Mouse (Mus musculus): Measurements from ENCODE around the gene Foxd1.

Foxd1 gene

GRCm38 (mm10) chr13:98389092-98389491 lies 35.0 kb downstream of the Foxd1 start:
- no peak for DNase-seq (ENCODE audit: low spot score)

GRCm38 (mm10) chr13:98390363-98390762 lies 36.3 kb downstream of the Foxd1 start:
- no peak for DNase-seq (ENCODE audit: low spot score)

GRCm38 (mm10) chr13:98390771-98391634 lies 37.0 kb downstream of the Foxd1 start:
- peak; percentile 67 for DNase-seq (ENCODE audit: low spot score)

GRCm38 (mm10) chr13:98391635-98391990 lies 37.6 kb downstream of the Foxd1 start:
- no peak for DNase-seq (ENCODE audit: low spot score)

- no peak for DNase-seq (ENCODE audit: low spot score)
Measured at GRCm38 (mm10) chr13:98392031-98392430, 38.0 kb downstream of the Foxd1 start.

- DNase-seq (ENCODE audit: low spot score) = no peak
Measured at GRCm38 (mm10) chr13:98393356-98394070, 39.5 kb downstream of the Foxd1 start.
